Mouse (Mus musculus) ES-E14 (cell line): ENCODE data around the gene Tet2. TPM values are rescaled to one million over a fixed set of nuclear protein-coding genes. Genes with fewer than 3 reads are reported as not detected.

Experiments
- DNase-seq: peaks from one replicate; pipeline ENCODE4 v3.0.0-alpha.2; 2013; ENCODE audit warnings: low read depth, low spot score
- H3K27ac ChIP-seq: 2 replicates; pipeline ENCODE4 v1.5.1; 2012; ENCODE audit warnings: low read depth, mild to moderate bottlenecking, low read length, moderate library complexity, mixed read lengths; ENCODE audit not compliant: poor library complexity, insufficient read depth, severe bottlenecking
- H3K36me3 ChIP-seq: 2 replicates; pipeline ENCODE4 v1.6.1; 2012; ENCODE audit warnings: mild to moderate bottlenecking, low read length, moderate library complexity, mixed read lengths; ENCODE audit not compliant: control insufficient read depth, poor library complexity, insufficient read depth, severe bottlenecking
- H3K4me1 ChIP-seq, 2 experiments: fragments of 150-350 bp in 1 of 2; sonication (generic) in 1 of 2; 2 replicates each; pipeline ENCODE4 v1.6.1; 2012; ENCODE audit warnings: low read length in 2 of 2, mild to moderate bottlenecking in 1 of 2, mixed read lengths in 1 of 2; ENCODE audit not compliant: control insufficient read depth in 2 of 2, insufficient read depth in 2 of 2, poor library complexity in 1 of 2
- H3K4me3 ChIP-seq, 2 experiments: fragments of 150-350 bp in 1 of 2; sonication (generic) in 1 of 2; 2 replicates each; pipeline ENCODE4 v1.5.1; 2012; ENCODE audit warnings: low read length in 2 of 2, low read depth in 1 of 2, mild to moderate bottlenecking in 1 of 2, mixed read lengths in 1 of 2; ENCODE audit not compliant: insufficient read depth in 1 of 2, poor library complexity in 1 of 2, severe bottlenecking in 1 of 2
- H3K9ac ChIP-seq: 2 replicates; pipeline ENCODE4 v1.6.1; 2012; ENCODE audit warnings: low read depth, mild to moderate bottlenecking, low read length, mixed read lengths; ENCODE audit not compliant: poor library complexity, insufficient read depth, severe bottlenecking
- H3K9me3 ChIP-seq: fragments of 150-350 bp; sonication (generic); 2 replicates; pipeline ENCODE4 v1.6.1; 2012; ENCODE audit warnings: low read depth, mild to moderate bottlenecking, low read length; ENCODE audit not compliant: control insufficient read depth, insufficient read depth
- CHD2 ChIP-seq: IDR thresholded peaks from 2 replicates; pipeline ENCODE4 v1.6.1; 2014; ENCODE audit warnings: mild to moderate bottlenecking, low read depth, low read length, inconsistent platforms
- HCFC1 ChIP-seq: IDR thresholded peaks from 2 replicates; pipeline ENCODE4 v1.6.1; 2012; ENCODE audit warnings: low read length, inconsistent platforms, borderline replicate concordance; ENCODE audit not compliant: insufficient read depth
- MAFK ChIP-seq: IDR thresholded peaks from 2 replicates; pipeline ENCODE4 v1.6.1; 2014; ENCODE audit warnings: mild to moderate bottlenecking, low read depth, low read length, inconsistent platforms; ENCODE audit not compliant: insufficient read depth
- ZC3H11A ChIP-seq: IDR thresholded peaks from 2 replicates; pipeline ENCODE4 v1.6.1; 2012; ENCODE audit warnings: low read depth, mild to moderate bottlenecking, inconsistent platforms, low read length, borderline replicate concordance
- ZNF384 ChIP-seq: IDR thresholded peaks from 2 replicates; pipeline ENCODE4 v1.6.1; 2012; ENCODE audit warnings: low read depth, low read length, inconsistent platforms
- in situ Hi-C, 2 experiments: fragments of 600-800 bp; cut with MboI; formaldehyde crosslinking; loops; one replicate each; pipeline ENCODE4 v1.15.1; 2025; ENCODE audit warnings: low sequenced_read_pairs in 2 of 2, inconsistent platforms in 1 of 2; ENCODE audit not compliant: unreplicated experiment in 2 of 2
- total RNA-seq: library from RNA; depleted of rRNA; stranded (reverse); fragments of 300-350 nt; gene quantifications from 2 replicates; pipeline ENCODE4 v1.2.3, GENCODE M21; 2012

Gene Tet2
- total RNA-seq, 1 experiment, result 86.9 TPM

GRCm38 (mm10) chr3:133563503-133564205 is 18.7 kb upstream of the Tet2 start:
- Histone ChIP-seq H3K27ac (no peak overlapping the region), H3K9ac (no peak overlapping the region)

GRCm38 (mm10) chr3:133559413-133560114 is 14.6 kb upstream of the Tet2 start:
- TF ChIP-seq ZNF384, result no peak
- no peak for TF ChIP-seq MAFK
- no peak for TF ChIP-seq HCFC1
- TF ChIP-seq CHD2, result no peak
- TF ChIP-seq ZC3H11A, result no peak
- H3K9ac ChIP-seq, result no peak overlapping the region
- H3K27ac ChIP-seq, result no peak overlapping the region
- H3K9me3 ChIP-seq, result no peaks in the 10 kb centered on the region
- peaks cover 2 to 5% of the 10 kb centered on the region in 2 experiments; a peak in 3 of 4 replicates for H3K4me1 ChIP-seq
- no peak for DNase-seq
- no peak overlapping the region for H3K4me3 ChIP-seq
- in situ Hi-C loops, result no loop called here
- H3K36me3 ChIP-seq, result no peaks in the 10 kb centered on the region

More at GRCm38 (mm10) chr3:133563503-133564205, 18.7 kb upstream of the Tet2 start:
- DNase-seq, result no peak
- H3K4me3 ChIP-seq, result no peak overlapping the region
- no peak for TF ChIP-seq HCFC1
- no peak for TF ChIP-seq CHD2
- no peak for TF ChIP-seq ZNF384
- TF ChIP-seq MAFK, result no peak
- no peak for TF ChIP-seq ZC3H11A
- no peaks in the 10 kb centered on the region for H3K9me3 ChIP-seq
- H3K36me3 ChIP-seq, result no peaks in the 10 kb centered on the region
- in situ Hi-C loops, result no loop called here
- H3K4me1 ChIP-seq, result peaks cover 2% of the 10 kb centered on the region in 2 experiments; a peak in 1 of 4 replicates

GRCm38 (mm10) chr3:133557602-133558001 is 12.7 kb upstream of the Tet2 start:
- H3K4me3 ChIP-seq, result no peak overlapping the region
- DNase-seq, result no peak
- TF ChIP-seq ZNF384 (no peak), MAFK (no peak), ZC3H11A (no peak), HCFC1 (no peak), CHD2 (no peak)
- no peak overlapping the region for H3K9ac ChIP-seq
- H3K4me1 ChIP-seq, result peaks cover 2 to 5% of the 10 kb centered on the region in 2 experiments; a peak in 3 of 4 replicates
- no peaks in the 10 kb centered on the region for H3K36me3 ChIP-seq
- H3K9me3 ChIP-seq, result no peaks in the 10 kb centered on the region
- in situ Hi-C loops, result no loop called here
- no peak overlapping the region for H3K27ac ChIP-seq

GRCm38 (mm10) chr3:133557154-133557553 is 12.2 kb upstream of the Tet2 start:
- in situ Hi-C loops, result no loop called here
- Histone ChIP-seq H3K9ac (no peak overlapping the region), H3K4me3 (no peak overlapping the region), H3K36me3 (no peaks in the 10 kb centered on the region), H3K27ac (no peak overlapping the region), H3K4me1 (peaks cover 2 to 5% of the 10 kb centered on the region in 2 experiments; a peak in 3 of 4 replicates), H3K9me3 (no peaks in the 10 kb centered on the region)
- no peak for DNase-seq
- no peak for TF ChIP-seq MAFK
